Mouse (Mus musculus) erythroblast, embryonic 14.5 days (primary cell): Measurements from ENCODE around the gene Frat2.

Experiments
- GATA1 ChIP-seq: IDR thresholded peaks from 2 replicates; pipeline ENCODE4 v1.6.1; 2012; ENCODE audit warnings: low read length, inconsistent platforms, mixed read lengths
- TAL1 ChIP-seq: IDR thresholded peaks from 3 replicates; pipeline ENCODE4 v1.6.1; 2012; ENCODE audit warnings: low read length, inconsistent platforms, mixed read lengths

DNA sequence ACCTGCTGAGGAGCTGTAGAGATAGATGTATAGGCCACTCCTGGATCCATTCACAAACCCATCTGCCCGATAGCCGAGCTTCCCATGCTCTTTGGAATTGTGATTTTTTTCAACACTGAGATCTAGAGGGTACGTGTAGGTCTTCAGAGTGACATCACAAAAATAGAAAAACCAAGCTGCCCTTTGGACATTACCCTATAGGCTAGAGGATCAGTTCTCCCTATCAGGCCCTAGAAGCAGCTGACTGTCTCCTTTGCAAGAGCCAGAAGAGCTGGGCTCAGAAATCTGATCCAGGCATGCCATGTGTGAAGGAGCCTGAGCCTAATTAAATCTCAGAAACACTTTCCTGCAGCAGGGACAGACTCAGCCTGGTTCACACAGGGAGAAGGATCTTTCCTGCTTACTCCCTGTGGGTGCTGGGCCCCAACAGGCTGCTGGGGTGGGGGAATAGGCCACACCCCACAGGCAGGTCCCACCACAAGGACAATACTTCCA lies 9.9 kb upstream of the Frat2 start:
- TF ChIP-seq GATA1 (no peak), TAL1 (no peak)
